Mouse (Mus musculus) bone marrow, adult 2 months (tissue): ENCODE results near the gene Cyfip1. TPM values are rescaled to one million over a fixed set of nuclear protein-coding genes. Genes with fewer than 3 reads are reported as not detected.
"Not testable (repeated sequence)": the region's sequence is repeated elsewhere in the genome, so short reads cannot be mapped to it uniquely, and the experiment has no call there.

Experiments used
- H3K27ac ChIP-seq: fragments of 200-500 bp; 2 replicates; pipeline ENCODE4 v1.5.1; 2012; ENCODE audit warnings: low read depth, mild to moderate bottlenecking, control low read depth, inconsistent platforms, low read length; ENCODE audit not compliant: control insufficient read depth, poor library complexity, insufficient read depth
- H3K4me1 ChIP-seq: fragments of 200-500 bp; 2 replicates; pipeline ENCODE4 v1.6.1; 2011; ENCODE audit warnings: low read length; ENCODE audit not compliant: control insufficient read depth, insufficient read depth
- H3K4me3 ChIP-seq: fragments of 200-500 bp; replicated peaks from 2 replicates; pipeline ENCODE3; 2011; ENCODE audit warnings: mild to moderate bottlenecking, low read depth, low read length, control low read depth; ENCODE audit not compliant: control insufficient read depth
- CTCF ChIP-seq: fragments of 200-500 bp; IDR thresholded peaks from 2 replicates; pipeline ENCODE4 v1.5.1; 2011; ENCODE audit warnings: low read length, control low read depth; ENCODE audit not compliant: control insufficient read depth, insufficient read depth
- POLR2A ChIP-seq: fragments of 200-500 bp; IDR thresholded peaks from 2 replicates; pipeline ENCODE4 v1.6.1; 2011; ENCODE audit warnings: low read depth, mild to moderate bottlenecking, control low read depth, low read length, borderline replicate concordance; ENCODE audit not compliant: control insufficient read depth
- WGBS: fragments of 180-500 bp; shearing (Covaris S2); methylation state at CpG from one replicate; pipeline ENCODE4 v1.1.7; 2018; 5-methylcytosine and 5-hydroxymethylcytosine counted together
- polyA plus RNA-seq: library from polyadenylated mRNA; stranded (reverse); fragments of >200 nt; gene quantifications from 2 replicates; pipeline ENCODE4 v1.2.4, GENCODE M21; 2011; ENCODE audit warnings: low replicate concordance; ENCODE audit not compliant: missing spikeins, insufficient read depth, insufficient read length

The Cyfip1 gene
- polyA plus RNA-seq, 1 experiment = 14.1 TPM

- WGBS = 85% methylated on average over 11 of the region's 11 CpGs
- Histone ChIP-seq H3K4me1 (peaks cover 1% of the 10 kb centered on the region; the same call in 1 of the 2 replicates), H3K4me3 (no peak overlapping the region), H3K27ac (no peak overlapping the region)
- TF ChIP-seq POLR2A (no peak), CTCF (no peak)
Observed at GRCm38 (mm10) chr7:55891797-55892196, 50.3 kb downstream of the Cyfip1 start.

GRCm38 (mm10) chr7:55903766-55904165 lies 62.2 kb downstream of the Cyfip1 start:
- TF ChIP-seq POLR2A = no peak
- TF ChIP-seq CTCF = no peak

GRCm38 (mm10) chr7:55905449-55905848 lies 63.9 kb downstream of the Cyfip1 start:
- H3K27ac ChIP-seq = no peak overlapping the region
- 84% methylated on average over 2 of the region's 2 CpGs for WGBS
- TF ChIP-seq CTCF (no peak), POLR2A (no peak)
- no peaks in the 10 kb centered on the region for H3K4me1 ChIP-seq
- H3K4me3 ChIP-seq = no peak overlapping the region

More at GRCm38 (mm10) chr7:55903766-55904165, 62.2 kb downstream of the Cyfip1 start:
- WGBS = 68% methylated on average over 5 of the region's 5 CpGs
- no peaks in the 10 kb centered on the region for H3K4me1 ChIP-seq
- H3K27ac ChIP-seq = no peak overlapping the region
- no peak overlapping the region for H3K4me3 ChIP-seq

GRCm38 (mm10) chr7:55909519-55909918 lies 68.0 kb downstream of the Cyfip1 start:
- Histone ChIP-seq H3K4me1 (no peaks in the 10 kb centered on the region), H3K4me3 (no peak overlapping the region), H3K27ac (no peak overlapping the region)
- TF ChIP-seq POLR2A = no peak
- TF ChIP-seq CTCF = no peak
- 76% methylated on average over 1 of the region's 1 CpGs for WGBS

GRCm38 (mm10) chr7:55910356-55910755 lies 68.8 kb downstream of the Cyfip1 start:
- TF ChIP-seq POLR2A = no peak
- Histone ChIP-seq H3K4me1 (no peaks in the 10 kb centered on the region), H3K4me3 (no peak overlapping the region), H3K27ac (no peak overlapping the region)
- 83% methylated on average over 2 of the region's 2 CpGs for WGBS

- 79% methylated on average over 8 of the region's 8 CpGs for WGBS
- no peak overlapping the region for H3K4me3 ChIP-seq
- H3K4me1 ChIP-seq = no peaks in the 10 kb centered on the region
- no peak overlapping the region for H3K27ac ChIP-seq
- TF ChIP-seq POLR2A (no peak), CTCF (no peak)
Observed at GRCm38 (mm10) chr7:55911371-55911770, 69.8 kb downstream of the Cyfip1 start.

- no peak for TF ChIP-seq POLR2A
- TF ChIP-seq CTCF = no peak
- Histone ChIP-seq H3K4me1 (no peaks in the 10 kb centered on the region), H3K4me3 (no peak overlapping the region), H3K27ac (no peak overlapping the region)
- WGBS = 87% methylated on average over 5 of the region's 5 CpGs
Observed at GRCm38 (mm10) chr7:55912118-55912517, 70.6 kb downstream of the Cyfip1 start.

- 79% methylated on average over 11 of the region's 11 CpGs for WGBS
- not testable (repeated sequence) for H3K27ac ChIP-seq
Observed at GRCm38 (mm10) chr7:55918365-55918764, 76.8 kb downstream of the Cyfip1 start.

GRCm38 (mm10) chr7:55927262-55927661 lies 85.7 kb downstream of the Cyfip1 start:
- TF ChIP-seq POLR2A (no peak), CTCF (no peak)
- Histone ChIP-seq H3K4me1 (no peaks in the 10 kb centered on the region; the same call in 1 of the 2 replicates), H3K27ac (no peak overlapping the region), H3K4me3 (no peak overlapping the region)
- WGBS = 84% methylated on average over 4 of the region's 4 CpGs

More at GRCm38 (mm10) chr7:55918365-55918764, 76.8 kb downstream of the Cyfip1 start:
- H3K4me3 ChIP-seq, H3K4me1 ChIP-seq: not testable (repeated sequence)
